8 mouse cellular contexts compared by ENCODE assay signal in the genomic region with DNA sequence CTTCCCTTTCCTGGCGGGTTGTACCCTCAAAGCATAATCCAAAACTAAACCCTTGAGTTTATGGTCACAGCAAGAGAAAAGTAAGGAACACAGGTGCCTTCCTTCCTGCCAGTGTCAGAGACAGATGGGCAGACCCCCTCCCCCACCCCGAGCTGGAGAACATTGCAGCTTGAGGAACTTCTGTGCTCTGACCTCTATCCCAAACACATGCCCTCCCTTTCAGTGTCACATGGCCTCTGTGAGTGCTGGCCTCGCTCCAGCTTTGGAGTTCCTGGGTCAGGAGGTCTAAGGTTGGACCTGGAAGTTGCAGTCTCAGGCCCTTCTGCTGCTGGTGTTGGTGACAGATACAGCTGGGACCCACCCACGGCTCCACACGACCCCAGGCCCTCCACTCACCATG. TPM values are rescaled to one million over a fixed set of nuclear protein-coding genes. Genes with fewer than 3 reads are reported as not detected.
A peak's percentile ranks its signal among the peaks of the same experiment; 100 is the strongest.
DNase-seq lines count a peak whose midpoint lies in the region; ATAC-seq and TF ChIP-seq lines count a peak whose summit lies in the region.

No protein-coding gene starts in this region.

- no peak for ATAC-seq in midbrain, embryonic 14.5 days (ENCODE audit: low FRiP score, low TSS enrichment)

- intact Hi-C loops in gastrocnemius, postnatal 36 days (cut with DNase I): no loop called here

- H3K27me3 ChIP-seq in kidney, adult 2 months (replicated peaks; ENCODE audit: control insufficient read depth, insufficient read depth, low read length): no peaks in the 10 kb centered on the region
- no peaks in the 10 kb centered on the region for H3K27me3 ChIP-seq in midbrain, embryonic 14.5 days (ENCODE audit: control insufficient read depth, insufficient read depth, low read length)

- WGBS in kidney, adult 2 months: 27% methylated on average over 5 of the region's 5 CpGs
- WGBS in midbrain, embryonic 14.5 days: 71% methylated on average over 5 of the region's 5 CpGs

- no peak overlapping the region for H3K27ac ChIP-seq in kidney, adult 2 months (ENCODE audit: insufficient read depth, low read depth, low read length)
- no peak overlapping the region for H3K27ac ChIP-seq in midbrain, embryonic 14.5 days (replicated peaks; ENCODE audit: low read depth, low read length)

- H3K4me3 ChIP-seq in kidney, adult 2 months (ENCODE audit: insufficient read depth, low read depth, low read length): no peak overlapping the region
- H3K4me3 ChIP-seq in midbrain, embryonic 14.5 days (replicated peaks; ENCODE audit: low read depth, low read length): no peak overlapping the region

- H3K4me1 ChIP-seq in kidney, adult 2 months (ENCODE audit: control insufficient read depth, insufficient read depth, low read length): peaks cover 9% of the 10 kb centered on the region
- H3K4me1 ChIP-seq in midbrain, embryonic 14.5 days (ENCODE audit: control insufficient read depth, insufficient read depth, low read length): no peaks in the 10 kb centered on the region

- no peaks in the 10 kb centered on the region for H3K9me3 ChIP-seq in midbrain, embryonic 14.5 days (ENCODE audit: control insufficient read depth, low read length)

- no peak for TF ChIP-seq POLR2A in kidney, adult 2 months (IDR thresholded peaks at IDR 0.05; ENCODE audit: low read depth, low read length)

- H3K9ac ChIP-seq in midbrain, embryonic 14.5 days (replicated peaks; ENCODE audit: low read length): no peak overlapping the region

- no peaks in the 10 kb centered on the region for H3K36me3 ChIP-seq in kidney, adult 2 months (ENCODE audit: control insufficient read depth, insufficient read depth, low read length)
- H3K36me3 ChIP-seq in midbrain, embryonic 14.5 days (ENCODE audit: control insufficient read depth, insufficient read depth, low read length): no peaks in the 10 kb centered on the region

- TF ChIP-seq CTCF in kidney, adult 2 months (conservative IDR thresholded peaks at IDR 0.05; ENCODE audit: insufficient read depth, insufficient read length, low read depth, low read length): no peak

- DNase-seq in gastrocnemius, adult 18-20 months (ENCODE audit: low spot score): peak; percentile 19
- no peak for DNase-seq in gastrocnemius, postnatal 36 days
- peak; percentile 91 for DNase-seq in adipocyte (ENCODE audit: low spot score)
- DNase-seq in kidney, adult 2 months: peak; percentile 83
- DNase-seq in lung, postnatal 14 days: peak; percentile 69
- DNase-seq in left cerebral cortex, adult 18-20 months (ENCODE audit: low spot score in 2 of 2): no peak
- no peak for DNase-seq in midbrain, embryonic 14.5 days
- no peak for DNase-seq in Muller cell, postnatal 12 days (ENCODE audit: inconsistent ontology term)

- no peak overlapping the region for H3K4me2 ChIP-seq in midbrain, embryonic 14.5 days (ENCODE audit: low read length)

RNA-seq across cellular contexts. Expression of a gene that starts 14.2 kb away (rescaled TPM):
- under 1 TPM; 0.37 to 0.88 TPM for total RNA-seq in gastrocnemius, adult 18-20 months (2021)
- total RNA-seq in gastrocnemius, postnatal 36 days (2021): 1 to 10 TPM in 1 of 2 experiments, under 1 TPM in 1; 0.81 to 1.8 TPM
- 1.1 and 1.4 TPM in 2 replicates for polyA plus RNA-seq in kidney, adult 2 months (2012; rRNA removed)
- total RNA-seq in left cerebral cortex, adult 18-20 months (2021): 1 to 10 TPM; 1.9 to 2.1 TPM
- 9.6 and 26.3 TPM in 2 replicates for polyA plus RNA-seq in midbrain, embryonic 14.5 days (2014; fragmentation: Nextera tagmentation; extraction: Ambion mirVana)

RNA-seq across cellular contexts. Expression of a gene that starts 46.4 kb away (rescaled TPM):
- total RNA-seq in gastrocnemius, adult 18-20 months (2021): 1,000 to 10,000 TPM; 1,375 to 1,461 TPM
- 1,000 to 10,000 TPM; 1,130 to 1,294 TPM for total RNA-seq in gastrocnemius, postnatal 36 days (2021)
- 6,294 and 8,063 TPM in 2 replicates for polyA plus RNA-seq in kidney, adult 2 months (2012; rRNA removed)
- 1,000 to 10,000 TPM; 1,463 to 1,514 TPM for total RNA-seq in left cerebral cortex, adult 18-20 months (2021)
- polyA plus RNA-seq in midbrain, embryonic 14.5 days (2014; fragmentation: Nextera tagmentation; extraction: Ambion mirVana): 935 and 1,231 TPM in 2 replicates

Comparison
In these comparisons a context has a peak if more than half of its experiments do, and no peak if none do; other contexts are left out.
1. DNase-seq: peak in gastrocnemius, adult 18-20 months (single experiment), adipocyte (single experiment), kidney, adult 2 months (single experiment) and lung, postnatal 14 days (single experiment); none in gastrocnemius, postnatal 36 days (0 of 2), left cerebral cortex, adult 18-20 months (0 of 2), midbrain, embryonic 14.5 days (single experiment) and Muller cell, postnatal 12 days (single experiment).